Mouse (Mus musculus) 416B (cell line): ENCODE measurements around the gene Cacnb2.
"Not testable (repeated sequence)": the region's sequence is repeated elsewhere in the genome, so short reads cannot be mapped to it uniquely, and the experiment has no call there.

Experiments used
- DNase-seq: peaks from one replicate; pipeline ENCODE4 v3.0.0; 2011; ENCODE audit warnings: low read depth

Cacnb2 gene

GRCm38 (mm10) chr2:14657205-14657844 lies 54.4 kb downstream of the Cacnb2 start:
- no peak for DNase-seq

GRCm38 (mm10) chr2:14665213-14665612 lies 62.3 kb downstream of the Cacnb2 start:
- DNase-seq = no peak

- DNase-seq = no peak
Measured at GRCm38 (mm10) chr2:14672117-14672516, 69.2 kb downstream of the Cacnb2 start.

- DNase-seq = peak; percentile 63
Measured at GRCm38 (mm10) chr2:14676885-14677516, 74.1 kb downstream of the Cacnb2 start.

- no peak for DNase-seq
Measured at GRCm38 (mm10) chr2:14684231-14684630, 81.3 kb downstream of the Cacnb2 start.

- peak; percentile 56 for DNase-seq
Measured at GRCm38 (mm10) chr2:14702973-14703645, 100.2 kb downstream of the Cacnb2 start.

GRCm38 (mm10) chr2:14703676-14704075 lies 100.8 kb downstream of the Cacnb2 start:
- DNase-seq = no peak

GRCm38 (mm10) chr2:14710247-14710646 lies 107.4 kb downstream of the Cacnb2 start:
- no peak for DNase-seq

- DNase-seq = peak; percentile 33
Measured at GRCm38 (mm10) chr2:14711751-14712150, 108.9 kb downstream of the Cacnb2 start.

GRCm38 (mm10) chr2:14713049-14713448 lies 110.2 kb downstream of the Cacnb2 start:
- DNase-seq = no peak

- DNase-seq = no peak
Measured at GRCm38 (mm10) chr2:14716666-14717065, 113.8 kb downstream of the Cacnb2 start.

- DNase-seq = no peak
Measured at GRCm38 (mm10) chr2:14719119-14719718, 116.3 kb downstream of the Cacnb2 start.

GRCm38 (mm10) chr2:14725437-14725836 lies 122.5 kb downstream of the Cacnb2 start:
- DNase-seq = no peak

- not testable (repeated sequence) for DNase-seq
Measured at GRCm38 (mm10) chr2:14726601-14727000, 123.7 kb downstream of the Cacnb2 start.

- no peak for DNase-seq
Measured at GRCm38 (mm10) chr2:14738927-14739326, 136.0 kb downstream of the Cacnb2 start.

- DNase-seq = no peak
Measured at GRCm38 (mm10) chr2:14739510-14739909, 136.6 kb downstream of the Cacnb2 start.

GRCm38 (mm10) chr2:14740359-14740758 lies 137.5 kb downstream of the Cacnb2 start:
- DNase-seq = no peak

GRCm38 (mm10) chr2:14744761-14745160 lies 141.9 kb downstream of the Cacnb2 start:
- no peak for DNase-seq

- DNase-seq = no peak
Measured at GRCm38 (mm10) chr2:14762846-14763245, 160.0 kb downstream of the Cacnb2 start.

- no peak for DNase-seq
Measured at GRCm38 (mm10) chr2:14763931-14764330, 161.0 kb downstream of the Cacnb2 start.

GRCm38 (mm10) chr2:14769448-14769847 lies 166.6 kb downstream of the Cacnb2 start:
- DNase-seq = no peak

GRCm38 (mm10) chr2:14770635-14771034 lies 167.7 kb downstream of the Cacnb2 start:
- no peak for DNase-seq

GRCm38 (mm10) chr2:14774375-14774774 lies 171.5 kb downstream of the Cacnb2 start:
- no peak for DNase-seq
